Mouse (Mus musculus) forebrain, embryonic 11.5 days (tissue): ENCODE results near the gene Pacrg. TPM values are rescaled to one million over a fixed set of nuclear protein-coding genes. Genes with fewer than 3 reads are reported as not detected.

Source experiments
- ATAC-seq: fragments of 200-750 bp; cut with Nextera tagmentation; replicated peaks from 2 replicates; pipeline ENCODE4 v1.8.0; 2017; ENCODE audit warnings: moderate TSS enrichment; ENCODE audit not compliant: low FRiP score
- DNase-seq: peaks from one replicate; pipeline ENCODE4 v3.0.0-alpha.2; 2017; ENCODE audit warnings: low spot score
- H3K27ac ChIP-seq: fragments of 300-500 bp; sonication (generic); 2 replicates; pipeline ENCODE4 v1.5.1; 2014; ENCODE audit warnings: low read depth, low read length
- H3K27me3 ChIP-seq: fragments of 300-500 bp; sonication (generic); 2 replicates; pipeline ENCODE4 v1.6.1; 2014; ENCODE audit warnings: mild to moderate bottlenecking, low read length, mixed read lengths; ENCODE audit not compliant: control insufficient read depth, insufficient read depth
- H3K36me3 ChIP-seq: fragments of 300-500 bp; sonication (generic); 2 replicates; pipeline ENCODE4 v1.6.1; 2014; ENCODE audit warnings: mild to moderate bottlenecking, low read length, moderate library complexity, mixed read lengths; ENCODE audit not compliant: control insufficient read depth, insufficient read depth
- H3K4me1 ChIP-seq: fragments of 300-500 bp; sonication (generic); replicated peaks from 2 replicates; pipeline ENCODE4 v1.6.1; 2014; ENCODE audit warnings: low read length, mixed read lengths; ENCODE audit not compliant: control insufficient read depth, insufficient read depth
- H3K4me2 ChIP-seq: fragments of 300-500 bp; sonication (generic); 2 replicates; pipeline ENCODE4 v1.6.1; 2014; ENCODE audit warnings: low read depth, mild to moderate bottlenecking, low read length, moderate library complexity, mixed read lengths; ENCODE audit not compliant: severe bottlenecking
- H3K4me3 ChIP-seq: fragments of 300-500 bp; sonication (generic); 2 replicates; pipeline ENCODE4 v1.5.1; 2014; ENCODE audit warnings: low read depth, low read length
- H3K9ac ChIP-seq: fragments of 300-500 bp; sonication (generic); 2 replicates; pipeline ENCODE4 v1.6.1; 2014; ENCODE audit warnings: low read length
- H3K9me3 ChIP-seq: fragments of 300-500 bp; sonication (generic); 2 replicates; pipeline ENCODE4 v1.6.1; 2016; ENCODE audit warnings: low read length, mixed read lengths; ENCODE audit not compliant: control insufficient read depth
- WGBS: fragments of 180-500 bp; shearing (Covaris S2); extraction: QIAGEN DNeasy Blood & Tissue Kit; methylation state at CpG from one replicate; pipeline ENCODE4 v1.1.7; 2014; 5-methylcytosine and 5-hydroxymethylcytosine counted together
- polyA plus RNA-seq: library from polyadenylated mRNA; unstranded; fragments of >200 nt; fragmentation: Nextera tagmentation; extraction: Ambion mirVana; gene quantifications from 2 replicates; pipeline ENCODE4 v1.2.1, GENCODE M21; 2014

Gene Pacrg
- polyA plus RNA-seq, 1 experiment from 2014 or later: 4.7 TPM

DNA sequence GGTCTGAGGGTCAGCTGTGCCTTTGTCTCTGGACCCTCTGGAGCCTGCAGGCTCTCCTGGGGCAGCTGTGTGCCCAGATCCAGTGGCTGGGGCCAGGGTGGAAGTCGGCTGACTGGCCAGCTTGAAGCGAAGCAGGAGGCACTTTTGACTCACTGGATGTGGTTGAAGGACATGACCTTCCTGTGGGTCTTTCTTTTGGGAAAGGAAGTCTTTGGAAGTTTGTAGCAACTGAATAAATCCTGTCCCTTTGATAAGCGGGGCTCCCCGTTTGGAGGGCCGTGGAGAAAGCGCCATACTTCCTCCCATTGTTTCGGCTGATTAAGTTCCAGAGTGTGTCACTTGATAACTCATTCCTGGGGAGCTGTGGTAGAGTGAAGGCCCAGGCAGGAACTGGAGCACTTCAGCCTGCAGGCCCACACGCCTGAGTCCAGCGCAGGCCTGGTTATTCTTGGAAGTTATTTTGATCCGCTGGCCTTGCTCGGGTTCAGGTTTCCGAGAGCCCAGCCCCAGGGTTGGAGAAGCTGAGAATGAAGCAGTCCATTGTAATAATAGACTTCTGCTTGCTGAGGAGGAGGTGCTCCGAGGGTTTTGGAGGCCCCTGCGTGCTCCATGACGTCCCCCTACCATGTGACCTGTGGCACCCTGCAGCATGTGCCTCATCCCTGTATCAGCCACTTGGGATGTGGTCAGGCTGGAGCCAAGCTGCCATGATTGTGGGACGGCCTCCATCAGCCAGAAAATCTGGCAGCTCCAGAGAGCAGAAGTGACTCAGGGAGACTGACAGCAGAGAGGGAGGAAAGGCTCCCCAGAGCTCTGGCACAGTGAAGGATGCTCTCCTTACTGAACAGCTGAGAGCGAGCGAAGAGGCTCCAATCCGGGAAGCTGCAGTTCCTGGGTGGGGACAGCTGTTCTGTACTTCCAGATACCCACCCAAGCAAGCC lies 449.6 kb downstream of the Pacrg start:
- Histone ChIP-seq H3K4me3 (no peak overlapping the region), H3K4me1 (peaks cover 1% of the 10 kb centered on the region; the same call in 1 of the 2 replicates), H3K9me3 (no peaks in the 10 kb centered on the region), H3K27ac (peak overlapping the region; percentile 31; the same call in 1 of the 2 replicates), H3K9ac (no peak overlapping the region), H3K27me3 (no peaks in the 10 kb centered on the region), H3K36me3 (no peaks in the 10 kb centered on the region), H3K4me2 (no peak overlapping the region)
- no peak for ATAC-seq
- 58% methylated on average over 19 of the region's 19 CpGs for WGBS
- no peak for DNase-seq

DNA sequence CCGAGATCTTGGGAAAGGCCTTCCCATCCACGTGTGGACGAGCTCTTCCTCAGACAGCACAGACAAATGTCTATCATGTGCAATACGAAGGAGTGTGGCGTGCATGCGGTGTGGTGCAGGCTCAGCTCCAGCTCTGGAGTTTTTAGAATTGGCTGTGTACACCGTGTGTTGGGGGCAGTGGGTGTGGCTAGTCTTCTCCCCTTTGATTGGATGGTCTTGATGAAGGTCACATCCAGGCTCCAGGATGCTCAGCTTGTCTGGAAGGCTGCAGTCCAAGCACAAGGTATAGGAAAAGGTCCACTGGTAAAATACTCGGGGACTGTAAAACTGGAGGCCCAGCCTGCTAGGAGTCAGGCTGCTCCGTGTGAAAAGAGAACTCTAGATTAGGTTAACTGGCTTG lies 450.4 kb downstream of the Pacrg start:
- DNase-seq (no peak), ATAC-seq (no peak)
- no peak overlapping the region for H3K27ac ChIP-seq
- 84% methylated on average over 9 of the region's 9 CpGs for WGBS
- H3K4me2 ChIP-seq: no peak overlapping the region
- H3K4me3 ChIP-seq: no peak overlapping the region
- H3K27me3 ChIP-seq: no peaks in the 10 kb centered on the region
- no peaks in the 10 kb centered on the region for H3K9me3 ChIP-seq
- no peak overlapping the region for H3K9ac ChIP-seq
- H3K4me1 ChIP-seq: peaks cover 1% of the 10 kb centered on the region; the same call in 1 of the 2 replicates
- H3K36me3 ChIP-seq: no peaks in the 10 kb centered on the region

DNA sequence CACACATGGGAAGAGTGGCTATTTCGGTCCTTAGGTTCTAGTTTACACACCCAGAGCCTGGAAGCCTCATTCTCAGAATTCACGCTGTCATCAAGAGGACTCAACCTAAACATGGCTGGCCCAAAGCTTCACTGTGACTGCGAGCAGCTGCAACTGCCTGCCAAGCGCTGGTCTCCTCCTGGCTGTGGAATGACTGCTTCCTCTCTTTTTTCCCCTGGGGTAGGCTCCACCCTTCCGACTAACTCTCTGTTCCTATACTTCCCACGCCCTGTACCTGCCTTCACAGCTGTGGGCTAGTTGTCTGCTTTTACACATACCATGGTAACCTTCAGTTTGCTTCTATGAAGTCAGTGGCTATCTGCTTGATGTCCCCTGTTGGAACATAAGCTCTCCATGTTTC lies 453.6 kb downstream of the Pacrg start:
- Histone ChIP-seq H3K36me3 (no peaks in the 10 kb centered on the region), H3K27me3 (no peaks in the 10 kb centered on the region), H3K27ac (no peak overlapping the region), H3K9me3 (no peaks in the 10 kb centered on the region), H3K4me1 (peaks cover 1% of the 10 kb centered on the region; the same call in 1 of the 2 replicates), H3K9ac (no peak overlapping the region), H3K4me2 (no peak overlapping the region), H3K4me3 (no peak overlapping the region)
- 82% methylated on average over 6 of the region's 6 CpGs for WGBS
- DNase-seq (no peak), ATAC-seq (no peak)

DNA sequence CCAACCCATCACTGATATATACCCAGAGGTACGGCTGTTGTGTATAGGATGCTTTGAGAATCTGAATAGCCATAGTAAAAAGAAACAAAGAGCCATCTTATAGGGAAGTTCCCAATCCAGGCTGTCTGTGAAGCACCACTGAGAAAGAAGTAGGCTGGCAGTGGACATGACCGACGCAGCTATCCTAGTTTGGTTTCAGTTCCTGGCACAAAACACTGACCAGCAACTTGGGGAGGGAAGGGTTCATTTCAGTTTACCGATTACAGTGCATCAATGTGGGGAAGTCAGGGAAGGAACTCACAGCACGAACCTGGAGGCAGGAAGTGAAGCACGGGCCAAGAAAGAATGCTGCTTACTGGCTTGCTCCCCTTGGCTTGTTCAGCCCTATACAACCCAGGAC lies 456.7 kb downstream of the Pacrg start:
- Histone ChIP-seq H3K4me1 (no peaks in the 10 kb centered on the region), H3K9me3 (no peaks in the 10 kb centered on the region), H3K27ac (no peak overlapping the region), H3K27me3 (no peaks in the 10 kb centered on the region), H3K36me3 (no peaks in the 10 kb centered on the region), H3K4me3 (no peak overlapping the region), H3K9ac (no peak overlapping the region), H3K4me2 (no peak overlapping the region)
- DNase-seq (no peak), ATAC-seq (no peak)
- 89% methylated on average over 6 of the region's 6 CpGs for WGBS

DNA sequence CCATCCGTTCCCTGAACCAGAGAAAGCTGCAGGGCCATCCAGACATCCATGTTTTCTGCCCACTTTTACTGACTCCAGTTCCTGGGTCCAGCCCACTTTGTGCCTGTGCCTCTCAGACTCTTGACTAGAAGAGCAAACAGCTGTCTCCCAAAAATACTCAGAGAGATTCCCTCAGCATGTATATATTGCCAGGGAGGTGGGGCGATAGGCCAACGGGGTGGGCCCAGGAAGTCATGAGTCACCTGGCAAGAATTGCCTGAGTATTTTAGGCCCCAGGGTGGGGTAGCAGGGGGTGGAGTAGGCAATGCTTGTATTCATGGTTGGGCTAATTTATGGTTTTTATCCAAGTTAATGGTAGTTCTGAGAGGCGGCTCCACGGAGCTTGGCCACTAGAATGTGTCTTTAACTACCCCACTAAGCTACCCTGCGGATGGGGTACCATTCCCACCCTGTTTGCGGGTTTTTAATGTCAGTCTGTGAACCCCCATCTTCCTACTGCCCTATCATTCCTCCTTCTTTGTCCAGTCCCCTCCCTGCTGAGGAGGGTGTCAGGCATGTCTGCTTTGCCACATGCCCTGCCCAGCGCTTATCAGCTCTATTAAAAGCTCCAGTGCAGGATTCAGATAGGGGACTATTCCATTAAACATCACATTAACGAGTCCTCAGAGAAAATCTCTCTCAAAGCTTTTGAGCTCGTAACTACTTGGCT lies 461.5 kb downstream of the Pacrg start:
- WGBS: 87% methylated on average over 10 of the region's 10 CpGs
- Histone ChIP-seq H3K4me3 (no peak overlapping the region), H3K4me1 (peaks cover 4% of the 10 kb centered on the region), H3K27me3 (no peaks in the 10 kb centered on the region), H3K27ac (no peak overlapping the region), H3K36me3 (no peaks in the 10 kb centered on the region), H3K4me2 (no peak overlapping the region), H3K9ac (no peak overlapping the region), H3K9me3 (no peaks in the 10 kb centered on the region)
- ATAC-seq: no peak
- DNase-seq: no peak

DNA sequence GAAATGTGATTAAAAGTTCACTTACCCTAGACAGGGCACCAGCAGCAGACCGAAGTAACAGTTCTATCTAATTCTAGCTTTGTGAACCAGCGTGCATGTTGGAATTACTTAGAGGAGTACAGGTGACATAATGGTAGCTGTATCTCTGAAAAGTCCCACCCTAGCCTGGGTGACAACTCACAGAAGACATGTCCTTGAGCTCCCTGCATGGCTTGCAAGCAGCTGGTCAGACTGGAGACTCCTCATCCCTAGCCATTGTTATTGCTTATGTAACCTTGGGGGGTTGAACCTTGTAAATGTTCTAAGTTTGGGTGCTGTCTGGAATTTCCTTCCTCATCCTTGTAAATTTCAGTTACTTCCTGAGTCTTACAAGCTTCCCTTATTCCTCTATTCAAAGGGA lies 462.5 kb downstream of the Pacrg start:
- DNase-seq (no peak), ATAC-seq (no peak)
- WGBS: 97% methylated on average over 2 of the region's 2 CpGs
- Histone ChIP-seq H3K4me2 (no peak overlapping the region), H3K9me3 (no peaks in the 10 kb centered on the region), H3K9ac (no peak overlapping the region), H3K36me3 (no peaks in the 10 kb centered on the region), H3K4me3 (no peak overlapping the region), H3K27ac (no peak overlapping the region), H3K27me3 (no peaks in the 10 kb centered on the region), H3K4me1 (peaks cover 6% of the 10 kb centered on the region)

DNA sequence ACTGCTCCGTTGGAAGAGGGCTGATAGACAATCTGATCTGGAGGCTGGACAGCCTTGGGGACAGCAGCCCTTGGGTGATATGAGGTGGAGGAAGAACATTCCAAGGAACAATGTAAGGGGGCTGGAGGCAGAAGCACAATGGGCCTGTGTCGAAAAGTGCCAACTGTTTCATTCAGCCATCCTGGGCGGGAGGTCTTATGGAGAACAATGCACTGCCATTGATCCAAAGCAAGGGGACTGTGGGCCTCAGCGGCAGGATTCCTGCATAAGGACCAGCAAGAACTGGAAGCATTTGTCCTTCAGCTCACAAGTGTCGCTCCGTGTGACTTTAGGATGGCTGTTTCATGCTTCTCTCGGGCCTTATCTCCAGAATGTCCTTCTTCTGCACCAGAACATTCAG lies 465.8 kb downstream of the Pacrg start:
- H3K27me3 ChIP-seq: no peaks in the 10 kb centered on the region
- H3K4me1 ChIP-seq: peaks cover 6% of the 10 kb centered on the region
- H3K36me3 ChIP-seq: no peaks in the 10 kb centered on the region
- DNase-seq (no peak), ATAC-seq (no peak)
- no peak overlapping the region for H3K4me2 ChIP-seq
- no peak overlapping the region for H3K9ac ChIP-seq
- no peaks in the 10 kb centered on the region for H3K9me3 ChIP-seq
- WGBS: 24% methylated on average over 7 of the region's 7 CpGs
- no peak overlapping the region for H3K27ac ChIP-seq
- H3K4me3 ChIP-seq: no peak overlapping the region

DNA sequence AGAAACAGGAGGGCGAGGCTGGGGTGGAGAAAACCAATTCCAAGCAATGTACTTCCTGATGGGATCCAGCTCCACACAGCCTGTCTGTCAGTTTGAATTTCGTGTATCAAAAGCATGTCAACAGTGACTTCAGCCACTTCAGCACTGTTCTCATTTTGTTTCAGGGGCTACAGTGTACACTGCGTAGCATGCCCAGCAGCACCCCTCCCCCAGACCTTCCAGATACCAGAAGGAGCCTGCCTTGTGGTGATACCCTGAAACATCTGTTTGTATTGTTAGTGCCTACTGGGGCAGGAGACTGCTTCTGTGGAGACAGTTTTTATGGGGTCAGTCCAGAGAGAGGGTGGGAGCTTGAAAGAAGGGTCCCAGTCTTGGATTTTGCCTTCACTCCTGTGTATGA lies 466.4 kb downstream of the Pacrg start:
- no peak for DNase-seq
- H3K4me2 ChIP-seq: no peak overlapping the region
- no peaks in the 10 kb centered on the region for H3K27me3 ChIP-seq
- H3K9me3 ChIP-seq: no peaks in the 10 kb centered on the region
- no peak overlapping the region for H3K4me3 ChIP-seq
- H3K36me3 ChIP-seq: no peaks in the 10 kb centered on the region
- H3K27ac ChIP-seq: no peak overlapping the region
- peaks cover 6% of the 10 kb centered on the region for H3K4me1 ChIP-seq
- no peak overlapping the region for H3K9ac ChIP-seq
- 75% methylated on average over 3 of the region's 3 CpGs for WGBS
- no peak for ATAC-seq
